Mouse (Mus musculus) c-Kit-positive CD71-positive TER-119-negative erythroid progenitor cells, embryonic 14.5 days (primary cell): ENCODE results near the gene Pdlim7.

Experiments
- DNase-seq: peaks from one replicate; pipeline ENCODE4 v3.0.0-alpha.2; 2013; ENCODE audit warnings: low read depth

Gene Pdlim7

GRCm38 (mm10) chr13:55513111-55513748 is at the start of gene Pdlim7:
Gene Pdlim7 (minus strand): TSS chr13:55513676.
- DNase-seq = peak; percentile 58

- no peak for DNase-seq
These were observed 44.0 kb upstream of the Pdlim7 start for GRCm38 (mm10) chr13:55557499-55557898.

DNA sequence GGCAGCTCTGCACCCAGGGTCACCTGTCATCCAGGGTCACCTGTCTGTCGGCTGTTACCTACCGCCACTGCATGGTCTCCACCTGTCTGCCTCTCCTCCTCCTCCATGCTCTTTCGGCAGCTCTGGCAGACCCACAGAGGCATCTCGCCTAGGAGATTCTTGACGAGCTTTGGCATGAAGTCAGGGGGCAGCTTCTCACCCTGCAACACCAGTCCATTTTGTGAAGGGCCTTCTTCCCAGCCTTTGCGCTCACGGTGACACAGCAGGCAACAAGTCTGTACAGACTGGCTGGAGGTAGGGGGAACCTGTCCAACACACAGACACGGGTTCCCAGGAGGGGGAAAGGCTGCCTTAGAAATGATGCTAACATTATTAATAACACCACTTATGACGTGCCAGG is 42.4 kb upstream of the Pdlim7 start:
- no peak for DNase-seq

- DNase-seq = no peak
These were observed 35.6 kb upstream of the Pdlim7 start for GRCm38 (mm10) chr13:55549061-55549460.

DNA sequence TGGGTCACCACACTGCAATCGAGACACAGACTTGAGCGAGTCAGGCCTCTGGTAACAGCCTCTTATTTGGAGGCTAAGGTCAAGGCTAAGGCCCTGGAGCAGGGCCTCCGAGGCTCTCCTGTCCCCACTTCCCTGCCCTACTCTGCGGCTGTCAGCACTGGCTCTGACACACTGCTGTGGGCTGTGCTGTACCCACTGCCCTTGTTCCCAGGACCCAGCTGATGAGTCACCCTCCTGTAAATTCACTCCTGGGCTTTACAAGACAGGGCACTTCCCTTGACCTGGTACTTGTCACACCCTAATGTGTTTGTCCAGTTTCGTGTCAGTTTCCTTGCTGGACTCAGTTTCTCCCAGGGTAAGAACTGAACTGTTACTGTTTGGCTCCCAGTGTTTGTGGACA is 35.0 kb upstream of the Pdlim7 start:
- no peak for DNase-seq

GRCm38 (mm10) chr13:55547916-55548315 is 34.4 kb upstream of the Pdlim7 start:
- no peak for DNase-seq

DNA sequence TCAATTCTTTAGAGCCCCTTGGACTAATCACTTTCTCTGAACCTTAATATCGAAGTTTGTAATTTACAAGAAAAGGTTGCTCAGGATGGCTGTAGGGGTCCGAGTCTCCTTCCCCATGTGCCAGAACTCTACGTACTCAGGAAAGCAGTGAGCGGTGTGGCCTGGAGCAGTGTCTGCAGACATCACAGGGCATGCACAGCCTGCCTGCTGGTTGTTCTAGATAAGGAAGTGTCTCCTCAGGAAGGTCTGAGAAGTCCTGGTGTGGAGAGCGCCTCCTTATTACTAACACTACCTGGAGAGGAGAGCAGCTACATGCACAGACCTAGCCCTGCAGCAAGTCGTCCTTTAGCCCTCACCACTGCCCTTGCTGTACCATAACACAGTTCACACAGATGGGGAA is 31.3 kb upstream of the Pdlim7 start:
- DNase-seq = peak; percentile 51

DNA sequence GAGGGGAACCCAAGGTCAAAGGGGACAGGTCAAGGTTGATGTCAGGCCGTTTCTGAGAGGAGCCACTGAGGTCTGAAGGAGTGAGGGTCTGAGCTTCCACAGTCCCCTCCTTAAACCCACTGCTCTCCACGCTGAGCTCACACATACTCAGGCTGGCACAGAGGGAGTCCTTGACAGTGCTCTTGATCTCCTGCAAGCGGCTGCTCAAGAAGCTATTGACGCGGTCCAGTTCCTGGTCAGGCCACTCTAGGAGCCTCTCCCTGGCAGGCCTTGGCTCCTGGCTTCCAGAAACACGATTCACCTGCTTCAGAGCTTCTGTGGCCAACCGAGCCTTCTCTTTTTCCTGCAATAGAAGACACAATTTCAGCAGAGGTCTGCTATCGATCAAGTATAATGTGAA is 30.0 kb upstream of the Pdlim7 start:
- DNase-seq = no peak

DNA sequence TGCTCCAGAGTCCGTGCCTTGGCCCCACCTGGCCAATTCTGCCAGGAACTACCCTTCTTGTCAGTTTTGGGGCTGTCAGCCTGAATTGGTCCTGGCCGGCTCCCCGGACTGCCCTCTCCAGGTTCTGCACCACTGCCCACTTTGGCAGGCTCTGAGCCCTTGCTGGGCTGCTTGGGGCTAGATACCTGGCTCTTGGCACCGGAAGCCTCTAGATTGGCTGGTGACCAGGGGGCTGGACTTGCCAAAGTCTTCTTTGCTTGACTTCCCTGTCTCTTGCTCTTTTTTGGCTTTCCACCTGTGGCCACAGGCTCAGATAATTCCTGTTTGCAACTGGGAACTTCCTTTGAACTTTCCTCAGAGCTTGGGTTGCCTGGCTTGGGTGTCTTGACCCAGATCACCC is 29.4 kb upstream of the Pdlim7 start:
- DNase-seq = no peak

GRCm38 (mm10) chr13:55540933-55541332 is 27.5 kb upstream of the Pdlim7 start:
- DNase-seq = no peak

- peak; percentile 99 for DNase-seq
These were observed 23.0 kb upstream of the Pdlim7 start, which contains the start of gene Ddx41 for GRCm38 (mm10) chr13:55536194-55537175. Gene Ddx41 (minus strand): TSS chr13:55536658.

DNA sequence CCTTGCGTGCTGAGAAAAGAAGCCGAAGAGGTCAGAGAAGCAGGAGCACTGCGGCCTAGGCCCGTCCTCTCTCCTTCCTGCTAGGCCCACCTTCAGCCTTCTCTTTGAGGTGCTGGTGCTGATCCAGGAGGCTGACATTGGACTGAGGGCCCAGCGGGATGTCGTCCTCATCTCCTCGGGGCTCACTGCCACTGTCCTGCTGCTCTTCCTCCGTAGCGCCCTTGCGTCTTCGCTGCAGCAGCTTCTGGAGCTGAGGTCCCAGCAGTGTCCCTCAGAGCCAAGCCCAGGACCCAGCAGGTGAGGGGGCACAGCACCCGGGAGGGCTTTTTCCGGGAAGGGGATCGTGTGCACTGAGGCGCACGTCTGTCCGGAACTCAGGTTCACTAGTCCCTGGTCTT is 22.3 kb upstream of the Pdlim7 start:
- DNase-seq = no peak

GRCm38 (mm10) chr13:55535191-55535590 is 21.7 kb upstream of the Pdlim7 start:
- no peak for DNase-seq

DNA sequence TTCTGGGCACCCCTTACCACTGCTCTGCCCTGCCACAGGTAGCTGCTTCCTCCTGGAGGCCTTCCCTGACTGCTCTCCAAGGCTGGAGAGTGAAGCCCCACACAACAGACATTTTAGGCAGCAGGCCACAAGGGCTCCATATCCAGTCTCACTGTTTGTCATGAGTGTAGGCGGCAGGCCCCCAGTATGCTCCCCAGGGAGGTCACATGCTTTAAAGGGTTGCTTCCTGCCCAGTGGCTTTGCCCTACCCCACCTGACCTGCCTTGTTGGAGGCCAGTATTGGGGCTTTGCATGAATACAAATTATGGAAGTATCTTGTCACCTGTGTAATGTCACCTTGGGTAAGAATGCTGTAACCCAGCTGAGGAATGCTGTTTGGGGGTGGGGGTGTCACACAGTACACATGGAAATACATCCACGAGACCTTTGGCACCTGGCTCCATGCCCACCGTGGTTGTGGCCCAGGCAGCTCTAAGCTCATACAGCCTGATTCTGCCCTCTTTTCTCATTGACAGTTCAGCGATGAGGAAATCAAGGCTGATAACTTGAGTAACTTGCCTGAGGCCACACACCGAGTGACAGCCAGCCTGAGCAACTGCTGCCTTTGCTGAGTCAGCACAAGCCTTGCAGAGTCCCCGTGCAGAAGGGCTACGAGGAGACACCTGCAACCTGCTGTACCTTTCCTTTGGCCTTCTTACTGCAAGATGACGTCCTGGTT is 15.9 kb upstream of the Pdlim7 start, which contains the start of gene Dok3:
Gene Dok3 (minus strand): TSS at position 99 of the 718 bp plus-strand sequence.
- no peak for DNase-seq

- peak; percentile 41 for DNase-seq
These were observed 14.6 kb upstream of the Pdlim7 start for GRCm38 (mm10) chr13:55527834-55528772.

- no peak for DNase-seq
These were observed 13.7 kb upstream of the Pdlim7 start for GRCm38 (mm10) chr13:55527212-55527611.

DNA sequence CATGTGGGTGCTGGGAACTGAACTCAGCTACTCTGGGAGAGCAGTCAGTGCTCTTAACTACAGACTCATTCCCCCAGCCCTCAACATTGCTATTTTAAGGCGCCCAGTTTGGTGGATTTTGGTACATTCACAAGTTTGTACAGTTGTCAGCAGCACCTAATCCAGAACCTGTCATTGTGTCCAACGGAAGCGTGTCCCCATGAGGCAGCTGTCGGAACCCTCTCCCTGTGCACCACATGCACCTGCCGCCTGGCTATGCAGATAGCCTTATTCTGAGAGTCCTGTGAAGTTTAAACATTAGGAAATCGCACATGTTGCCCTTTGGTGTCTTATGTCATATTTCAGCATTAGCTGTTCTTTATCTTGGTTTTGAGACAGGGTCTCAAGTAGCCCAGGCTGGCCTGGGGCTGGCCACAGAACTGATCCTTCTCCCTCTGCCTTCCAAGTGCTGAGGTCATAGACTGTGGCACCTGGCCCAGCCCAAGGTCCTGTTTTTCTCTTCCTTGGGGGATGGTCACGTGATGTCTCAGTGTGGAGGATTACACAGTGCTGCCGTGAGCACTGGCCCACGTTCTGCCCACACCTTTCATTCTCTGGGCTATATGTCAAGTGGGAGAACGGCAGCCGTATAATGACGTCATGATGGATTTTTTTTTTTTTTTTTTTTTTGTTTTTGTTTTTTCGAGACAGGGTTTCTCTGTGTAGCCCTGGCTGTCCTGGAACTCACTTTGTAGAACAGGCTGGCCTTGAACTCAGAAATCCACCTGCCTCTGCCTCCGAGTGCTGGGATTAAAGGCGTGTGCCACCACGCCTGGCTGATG is 12.5 kb upstream of the Pdlim7 start:
- DNase-seq = no peak

- no peak for DNase-seq
These were observed 10.6 kb upstream of the Pdlim7 start for GRCm38 (mm10) chr13:55523951-55524600.

- no peak for DNase-seq
These were observed 9.8 kb upstream of the Pdlim7 start for GRCm38 (mm10) chr13:55523278-55523677.

- DNase-seq = no peak
These were observed 9.3 kb upstream of the Pdlim7 start for GRCm38 (mm10) chr13:55522730-55523129.
